Mouse (Mus musculus): ENCODE results near the gene Pam. TPM values are rescaled to one million over a fixed set of nuclear protein-coding genes. Genes with fewer than 3 reads are reported as not detected.

Pam gene
- total RNA-seq, 2 experiments from 2014 or later: 85.6 to 88.1 TPM

DNA sequence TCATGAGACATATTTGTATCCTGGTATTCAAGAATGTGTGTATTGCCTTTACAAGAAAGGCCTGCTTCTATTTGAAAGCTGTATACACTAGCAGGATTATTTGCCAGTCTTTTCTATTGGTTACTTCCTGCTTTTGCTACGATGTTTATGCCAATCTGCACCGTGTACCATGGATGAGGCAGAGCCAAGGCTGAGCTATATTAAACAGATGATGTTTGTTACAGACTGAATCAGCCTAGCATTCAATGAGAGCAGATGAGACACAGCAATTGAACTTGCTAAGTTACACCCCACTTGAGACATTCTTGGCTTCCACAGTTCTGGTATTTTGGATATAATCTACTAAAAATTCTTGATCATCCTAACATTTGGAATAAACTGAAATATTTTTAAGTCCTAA lies 267.9 kb downstream of the Pam start:
- no peak for DNase-seq

DNA sequence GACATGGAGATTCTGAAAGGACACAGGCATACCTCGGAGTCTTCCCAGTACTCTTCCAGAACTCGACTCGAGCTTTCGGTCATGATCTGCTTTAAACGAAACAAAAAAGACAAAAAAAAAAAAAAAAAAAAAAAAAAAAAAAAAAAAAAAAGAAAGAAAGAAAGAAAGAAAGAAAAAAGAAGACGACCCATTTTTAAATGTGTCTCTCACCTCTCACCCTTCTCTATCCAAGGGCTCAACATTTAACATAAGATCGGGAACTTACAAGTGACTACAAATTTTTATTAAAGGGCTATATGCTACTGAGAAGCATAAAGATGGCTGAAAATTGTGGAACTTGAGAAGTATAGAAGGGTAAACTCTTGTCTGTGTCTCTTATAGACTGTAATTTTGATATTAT lies 272.5 kb downstream of the Pam start:
- no peak for DNase-seq

DNA sequence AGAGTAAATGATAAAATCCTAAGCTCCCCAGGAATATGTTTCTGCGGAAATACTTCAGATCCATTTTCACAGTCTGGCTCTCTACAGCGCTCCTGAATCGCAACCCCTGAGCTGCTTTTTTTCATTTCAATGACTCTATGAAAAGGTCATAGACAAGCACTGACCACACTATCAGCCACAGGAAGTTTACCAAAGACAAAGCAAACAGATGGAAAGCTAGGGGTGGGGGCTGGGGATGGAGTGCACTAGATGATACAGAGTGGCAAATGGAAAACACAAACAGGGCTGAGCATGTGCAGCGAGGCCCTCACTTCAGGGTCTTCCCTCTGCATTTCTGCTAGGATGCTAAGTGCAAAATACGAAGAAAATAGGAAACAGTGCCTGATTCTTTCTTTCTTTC lies 273.2 kb downstream of the Pam start:
- DNase-seq: no peak

DNA sequence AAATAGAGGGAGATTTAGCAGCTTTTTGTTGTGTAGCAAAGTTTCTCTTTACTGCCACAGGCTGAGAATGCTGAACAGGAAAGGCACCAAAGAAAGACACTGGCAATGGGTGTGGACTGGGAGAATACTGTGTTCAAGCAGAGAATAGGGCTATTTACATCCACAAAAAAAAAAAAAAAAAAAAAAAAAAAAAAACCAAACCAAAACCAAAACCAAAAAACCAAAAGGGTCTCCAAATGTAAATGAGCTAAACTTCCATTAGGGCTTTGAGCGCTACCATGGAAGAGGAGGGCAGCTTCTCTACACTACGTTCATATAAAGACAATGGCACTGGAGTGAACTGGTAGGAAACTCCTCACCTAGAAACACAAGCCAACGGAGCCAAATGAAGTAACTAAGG lies 274.2 kb downstream of the Pam start:
- no peak for DNase-seq

DNA sequence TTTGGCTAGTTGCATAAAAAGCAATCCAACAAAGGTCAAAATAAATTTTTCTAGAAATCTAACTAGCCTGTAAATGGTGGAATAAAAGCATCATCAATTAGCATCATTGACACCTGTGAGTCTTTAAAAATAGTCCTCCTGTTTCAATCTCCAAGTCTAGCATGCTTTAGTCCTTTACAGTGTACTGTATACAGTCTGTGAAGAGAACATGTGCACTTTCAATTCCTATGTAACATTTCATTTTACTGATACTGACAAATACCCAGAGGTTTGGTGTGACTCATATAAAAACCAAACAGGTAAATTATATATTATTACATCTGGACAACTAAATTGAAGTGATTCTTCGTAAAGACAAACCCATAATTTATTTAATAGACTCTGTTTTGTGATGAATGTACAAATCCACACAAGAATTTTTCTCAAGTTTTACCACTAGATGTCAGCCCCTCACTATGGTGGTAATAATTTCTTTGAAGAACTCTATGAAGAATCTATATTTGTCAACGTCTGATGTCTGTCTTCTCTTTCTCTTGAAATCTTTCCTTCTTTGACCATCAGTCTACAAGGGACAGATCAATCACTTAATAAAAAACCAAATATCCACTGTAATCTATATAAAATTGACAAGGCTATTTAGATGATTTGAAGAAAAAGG lies 286.1 kb downstream of the Pam start:
- DNase-seq: no peak

DNA sequence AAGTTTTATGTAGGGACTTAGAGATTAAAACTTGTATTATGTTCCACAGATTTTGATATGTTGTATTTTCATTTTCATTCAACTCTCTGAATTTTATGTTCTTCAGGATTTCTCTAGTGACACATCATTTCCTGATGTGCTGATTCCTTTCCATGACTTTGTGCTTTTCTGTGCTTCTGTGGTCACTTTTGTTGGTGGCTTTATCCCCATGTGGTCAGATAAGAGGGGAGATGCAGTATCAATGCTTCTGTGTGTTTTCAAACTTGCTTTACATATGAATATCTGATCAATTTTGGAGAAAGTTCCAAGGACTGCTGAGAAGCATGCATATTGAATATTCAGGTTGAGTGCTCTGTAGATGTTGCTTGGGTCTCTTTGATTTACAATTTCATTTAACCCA lies 290.9 kb downstream of the Pam start:
- no peak for DNase-seq

DNA sequence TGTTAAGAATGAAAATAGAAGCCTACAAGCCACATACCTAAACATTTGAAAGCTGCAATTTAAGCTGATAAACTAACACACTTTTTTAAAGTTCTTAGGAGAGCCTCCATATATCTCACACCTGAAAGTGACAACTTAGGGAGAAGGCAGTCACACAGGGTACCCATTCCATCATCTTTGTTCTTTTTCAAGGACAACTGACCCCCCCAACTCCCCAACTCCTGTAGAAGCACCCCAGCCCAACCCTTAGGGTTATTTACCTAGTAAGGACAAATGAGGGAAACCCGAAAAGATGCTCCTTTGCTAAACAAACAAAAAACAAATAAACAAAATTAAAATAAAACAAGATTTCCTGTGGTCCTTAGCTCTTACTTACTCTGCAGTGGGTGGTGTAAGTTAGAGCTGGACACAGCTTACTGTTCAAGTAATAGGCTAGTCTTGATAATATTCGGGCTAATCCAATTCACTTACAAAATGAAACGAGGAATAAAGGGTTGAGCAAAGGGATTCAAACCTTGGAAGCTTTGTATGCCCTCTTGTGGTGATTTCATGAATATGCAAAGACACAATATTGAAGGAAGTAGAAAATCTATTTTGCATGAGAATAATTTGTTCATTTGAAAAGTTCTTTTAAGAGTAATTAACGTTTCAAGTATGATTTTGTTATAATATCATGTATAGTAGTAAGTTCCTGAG lies 293.1 kb downstream of the Pam start:
- DNase-seq: no peak

DNA sequence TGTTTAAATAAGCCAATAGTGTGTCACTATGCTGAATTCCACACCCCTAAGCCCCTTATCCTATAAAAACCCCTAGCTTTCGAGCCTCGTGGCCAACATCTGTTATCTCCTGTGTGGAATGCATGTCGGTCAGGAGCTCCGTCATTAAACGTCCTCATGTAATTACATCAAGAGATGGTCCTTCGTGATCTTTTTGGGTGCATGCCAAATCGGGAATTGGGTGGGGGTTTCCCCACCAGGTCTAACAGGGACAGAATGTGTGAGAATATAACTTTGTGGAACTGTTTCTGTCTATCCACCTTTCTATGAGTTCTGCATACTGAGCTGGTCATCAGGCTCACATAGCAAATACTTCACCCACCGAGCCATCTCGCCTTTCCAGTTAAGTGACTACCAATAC lies 299.5 kb downstream of the Pam start:
- no peak for DNase-seq

DNA sequence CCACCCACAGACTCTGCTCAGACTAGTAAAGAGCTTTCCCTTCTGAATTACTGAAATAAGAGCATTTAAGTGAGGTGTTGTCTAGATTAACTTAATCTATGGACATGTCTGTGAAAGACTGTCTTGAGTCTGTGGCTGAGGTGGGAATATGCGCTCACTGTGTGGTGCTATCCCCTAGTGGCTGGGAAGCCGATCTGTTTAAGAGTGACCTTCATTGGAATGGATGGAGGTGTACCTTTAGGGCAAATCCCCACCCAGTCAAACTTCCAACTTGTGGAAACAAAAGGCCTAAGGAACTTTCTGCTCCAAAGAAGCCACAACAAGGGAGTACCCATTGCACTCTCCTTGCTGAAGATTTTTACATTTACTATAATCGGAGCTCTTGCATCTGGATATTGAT lies 301.3 kb downstream of the Pam start:
- no peak for DNase-seq

DNA sequence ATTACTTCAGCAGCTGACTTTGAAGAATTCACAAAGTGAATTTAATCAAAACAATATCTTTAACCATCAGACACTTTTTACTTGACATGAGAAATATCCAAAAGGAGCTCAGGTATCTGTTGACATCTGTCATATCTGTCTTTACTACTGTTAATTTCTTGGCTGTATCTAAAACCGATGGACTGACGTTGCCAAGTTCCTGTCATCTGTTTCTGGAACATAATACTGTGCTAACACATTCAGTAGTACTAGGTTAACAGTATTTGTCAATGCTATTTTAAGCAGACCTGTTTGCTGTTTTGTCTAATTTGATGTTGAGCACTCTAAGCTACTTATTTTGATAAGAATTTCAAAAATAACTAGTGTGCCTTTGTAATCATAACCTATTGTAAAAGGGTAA lies 307.0 kb downstream of the Pam start:
- no peak for DNase-seq

DNA sequence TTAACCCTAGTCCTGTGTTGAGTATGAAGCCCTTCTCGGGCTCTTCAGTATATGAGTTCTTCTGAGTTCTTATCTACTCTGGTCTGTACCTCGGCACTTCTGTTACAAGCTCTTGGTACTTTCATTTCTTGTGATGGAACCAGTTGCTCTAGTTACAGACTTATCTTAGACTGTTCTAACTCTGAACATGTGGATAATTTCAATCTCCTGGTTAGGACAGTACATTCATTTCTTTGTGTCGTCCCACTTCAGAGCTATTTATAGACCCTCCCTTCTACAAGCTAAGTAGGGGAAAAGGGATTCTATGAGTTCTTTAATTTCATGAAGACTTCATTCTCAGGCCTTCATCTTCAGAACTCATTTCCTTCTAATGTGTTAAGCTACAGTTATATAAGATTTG lies 307.8 kb downstream of the Pam start:
- no peak for DNase-seq

DNA sequence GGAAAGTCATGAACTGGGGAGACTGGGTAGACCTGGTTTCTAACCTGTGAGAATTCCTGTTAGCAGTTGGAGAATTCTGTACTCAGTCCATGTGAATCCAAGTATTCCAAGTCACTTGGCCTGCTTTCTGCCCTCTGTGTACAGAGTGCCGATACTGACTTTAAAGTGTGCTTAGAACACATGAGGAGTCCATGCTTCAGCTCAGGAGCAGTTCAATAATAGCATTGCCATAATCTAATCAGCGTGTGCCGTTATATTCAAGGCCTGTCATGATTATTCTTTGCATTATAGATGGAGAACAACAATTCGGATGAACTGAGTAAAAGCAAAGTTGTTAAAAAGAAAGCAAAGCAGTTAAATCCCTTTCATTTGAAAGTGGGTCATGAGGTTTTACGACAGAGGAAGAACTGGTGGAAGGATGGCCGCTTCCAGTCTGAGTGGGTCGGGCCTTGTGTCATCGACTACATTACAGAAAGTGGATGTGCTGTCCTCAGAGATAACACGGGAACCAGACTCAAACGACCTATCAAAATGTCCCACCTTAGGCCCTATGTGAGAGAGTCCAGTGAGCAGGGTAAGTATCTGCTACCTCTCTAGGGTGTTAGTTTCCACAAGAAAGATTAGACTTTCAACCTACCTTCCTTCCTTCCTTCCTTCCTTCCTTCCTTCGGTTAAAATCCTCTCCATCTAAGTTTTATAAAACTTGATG lies 309.6 kb downstream of the Pam start:
- no peak for DNase-seq

DNA sequence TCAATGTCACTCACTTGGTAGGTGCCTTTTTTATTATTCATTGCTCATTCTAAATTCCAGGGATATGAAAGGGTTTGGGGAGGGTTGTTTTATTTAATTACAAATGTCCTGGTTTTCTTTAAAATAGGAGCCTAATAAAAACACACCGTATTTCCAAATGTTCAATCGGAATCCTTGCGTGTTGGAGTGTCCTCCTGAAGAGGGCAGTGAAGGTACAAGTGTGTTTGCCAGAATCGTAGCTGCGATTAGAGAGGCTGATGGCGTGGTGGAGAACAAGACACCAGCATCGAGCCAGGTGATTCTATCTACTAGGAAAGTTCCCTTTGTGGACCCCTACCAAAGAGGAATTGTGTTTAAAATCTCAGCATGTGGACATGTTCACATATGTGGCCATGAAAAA lies 310.5 kb downstream of the Pam start:
- no peak for DNase-seq

DNA sequence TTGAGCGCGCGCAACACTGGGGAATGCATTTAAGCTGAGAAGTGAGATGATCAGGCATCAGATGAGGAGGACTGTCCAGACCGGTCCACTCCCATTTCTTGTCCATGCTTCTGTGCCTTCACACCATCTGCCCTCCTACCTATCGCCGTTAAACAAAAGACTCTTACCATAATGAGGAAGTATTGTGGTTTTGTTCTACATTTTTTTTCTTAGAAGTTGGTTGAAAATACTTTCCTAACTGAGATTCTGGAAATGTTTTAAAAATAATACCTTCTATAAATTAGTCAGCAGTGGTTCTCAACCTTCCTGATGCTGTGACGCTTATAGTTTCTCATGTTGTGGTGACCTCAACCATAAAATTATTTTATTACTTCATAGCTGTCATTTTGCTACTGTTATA lies 313.8 kb downstream of the Pam start:
- DNase-seq: no peak

DNA sequence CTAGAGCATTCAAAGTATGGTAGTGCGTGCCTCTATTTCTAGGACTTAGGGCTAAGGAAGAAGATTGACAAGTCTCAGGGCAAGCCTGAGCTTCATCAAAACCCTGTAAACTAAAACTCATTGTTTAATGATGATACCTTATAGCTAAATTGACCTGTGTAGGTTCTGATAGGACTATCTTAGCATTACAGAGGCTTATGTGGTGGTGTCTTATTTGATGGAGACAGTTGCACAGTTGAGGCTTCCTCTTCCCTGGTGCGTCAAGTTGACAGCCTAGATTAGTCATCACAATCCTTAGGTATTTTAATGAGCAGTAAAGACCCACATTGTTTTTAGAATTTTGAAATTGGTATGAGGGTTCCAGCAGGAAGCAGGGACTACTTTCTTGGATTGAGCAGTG lies 321.5 kb downstream of the Pam start:
- no peak for DNase-seq

DNA sequence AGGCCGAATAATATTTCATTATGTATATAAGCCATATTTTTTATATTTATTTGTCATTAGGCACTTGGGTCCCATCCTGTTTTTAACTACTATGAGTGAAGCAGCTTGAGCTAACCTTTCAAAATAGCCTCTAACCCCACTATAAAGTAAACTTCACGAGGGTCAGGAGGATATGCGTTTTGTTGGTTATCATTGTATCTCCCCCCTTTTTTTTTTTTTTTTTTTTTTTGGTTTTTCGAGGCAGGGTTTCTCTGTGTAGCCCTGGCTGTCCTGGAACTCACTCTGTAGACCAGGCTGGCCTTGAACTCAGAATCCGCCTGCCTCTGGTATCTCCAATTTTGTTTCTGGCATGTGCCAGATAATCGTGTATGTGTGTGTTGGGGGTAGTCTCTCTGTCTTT lies 322.1 kb downstream of the Pam start:
- DNase-seq: no peak

DNA sequence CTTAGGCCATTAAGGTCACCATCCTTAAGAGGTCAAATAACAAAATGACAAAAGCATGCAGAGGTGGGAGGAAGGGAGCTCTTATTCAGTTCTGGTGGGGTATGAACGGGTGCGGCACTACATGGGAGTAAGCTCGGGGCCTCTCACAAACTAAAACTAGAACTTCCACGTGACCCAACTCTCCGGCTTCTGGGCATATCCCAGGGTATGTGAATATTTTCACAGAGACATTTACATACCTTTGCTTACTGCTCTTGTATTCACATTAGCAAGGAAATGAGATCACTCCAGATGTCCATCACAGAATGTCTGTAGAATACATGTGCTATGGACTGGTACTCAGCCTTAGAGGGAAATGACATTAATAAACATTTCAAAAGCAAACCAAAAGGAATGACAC lies 323.7 kb downstream of the Pam start:
- DNase-seq: no peak

DNA sequence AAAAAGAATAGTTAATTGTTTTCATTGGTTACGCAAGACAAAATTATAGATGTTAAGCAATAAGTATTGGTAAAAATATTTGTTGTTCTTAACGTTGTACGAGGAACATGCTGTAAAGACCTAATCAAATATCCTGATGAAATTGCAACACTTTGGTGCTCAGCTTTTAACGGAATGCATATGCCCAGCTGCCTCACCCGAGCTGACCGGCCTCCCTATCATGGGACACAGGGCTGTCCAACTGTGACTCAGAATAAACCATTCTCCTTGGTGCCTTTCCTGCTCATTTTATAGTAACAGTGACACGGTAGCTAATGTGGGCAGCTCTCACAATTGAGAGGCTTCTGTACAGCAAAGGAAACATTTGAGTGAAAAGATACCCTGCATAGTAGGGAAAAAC lies 324.3 kb downstream of the Pam start:
- no peak for DNase-seq

DNA sequence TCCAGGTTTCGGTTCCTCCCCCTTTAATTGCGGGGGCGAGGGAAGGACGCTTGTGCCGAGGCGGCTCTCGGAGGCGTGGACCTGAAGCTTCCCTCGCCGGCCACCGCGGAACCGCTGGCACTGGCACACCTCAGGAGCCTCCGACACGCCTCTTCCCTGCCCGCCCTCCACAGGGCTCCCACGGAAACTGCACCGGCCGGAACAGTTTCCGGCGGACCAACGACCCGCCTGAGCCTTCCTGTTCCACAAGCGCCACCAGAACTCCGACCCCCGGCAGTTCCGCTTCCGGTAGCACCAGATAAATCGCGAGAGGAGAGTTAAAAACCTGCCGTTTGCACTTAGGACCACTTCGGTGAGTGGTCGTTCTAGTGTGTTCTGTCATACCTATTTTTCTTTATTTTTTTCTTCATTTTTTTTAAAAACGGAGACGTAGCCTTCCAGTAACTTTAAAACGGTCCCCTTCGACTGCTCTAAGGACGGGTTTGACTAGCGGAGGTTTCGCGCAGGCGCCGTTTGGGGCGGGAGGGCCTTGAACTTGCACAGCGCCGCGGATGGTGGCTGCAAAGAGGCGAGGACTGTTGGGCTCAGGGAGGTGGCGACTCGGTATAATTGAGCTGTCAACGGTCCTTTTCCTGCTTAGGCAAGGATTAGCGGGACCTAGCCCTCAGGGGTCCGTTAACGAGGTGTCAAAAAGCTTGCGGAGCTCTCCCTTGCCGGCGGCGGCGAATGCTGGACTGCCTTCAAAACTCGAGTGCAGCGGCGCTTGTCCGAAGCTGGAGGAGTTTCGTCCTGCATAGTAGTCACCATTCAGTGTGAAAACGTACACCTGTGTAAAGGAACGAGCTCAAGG lies 325.3 kb downstream of the Pam start, which contains the start of the genes Gin1 and Ppip5k2:
TSS of gene Gin1 (plus strand) at position 269 of the 850 bp plus-strand sequence.
TSS of gene Ppip5k2 (minus strand) at position 508 of the 850 bp plus-strand sequence.
- DNase-seq: peak; percentile 91

DNA sequence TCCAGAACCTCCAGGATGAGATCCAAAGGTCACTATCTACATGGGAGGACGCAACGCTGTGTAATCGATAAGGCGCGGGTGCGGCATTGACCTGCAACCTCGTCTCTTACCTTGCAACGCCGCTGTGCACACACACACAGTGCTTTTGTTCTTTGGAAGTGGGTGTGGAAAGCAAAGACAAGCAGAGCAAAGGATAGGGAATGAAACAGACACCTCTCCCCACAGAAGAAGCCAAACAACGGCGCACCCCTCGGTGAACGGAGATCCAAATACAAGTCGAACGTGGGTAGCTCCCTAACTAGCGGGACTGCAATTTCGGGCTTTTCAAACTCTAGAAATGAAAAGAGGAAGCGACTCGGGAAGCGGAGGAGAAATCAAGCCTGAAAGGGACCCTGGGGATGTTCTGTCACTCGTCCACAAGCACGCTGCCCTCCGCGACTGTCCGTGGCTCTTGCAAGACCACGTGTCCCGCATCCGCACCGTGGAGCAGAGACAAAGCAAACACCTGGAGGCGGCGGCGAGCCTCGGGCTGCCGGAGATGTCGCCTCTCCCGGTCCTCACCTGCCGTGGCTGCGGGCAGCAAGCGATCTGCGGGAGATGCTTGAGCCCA lies 326.0 kb downstream of the Pam start:
- peak; percentile 9 for DNase-seq

DNA sequence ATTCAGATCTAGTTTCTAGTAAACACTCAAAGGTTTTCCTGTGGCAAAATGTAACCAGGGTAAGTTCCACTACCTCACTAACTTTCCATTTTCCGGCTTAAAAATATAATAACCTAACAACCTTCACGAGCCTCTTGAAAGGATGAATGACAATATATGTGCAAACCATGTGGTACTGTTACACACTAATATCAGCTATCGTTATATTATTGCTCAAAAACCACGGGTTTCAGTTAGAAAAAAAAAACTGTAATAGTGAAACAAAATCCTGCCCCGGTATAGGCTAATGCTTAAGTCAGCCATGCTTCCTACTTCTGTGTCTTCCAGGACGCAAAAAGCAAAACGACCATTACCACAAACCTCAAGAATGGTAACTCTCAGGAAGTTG lies 326.5 kb downstream of the Pam start:
- DNase-seq: no peak

DNA sequence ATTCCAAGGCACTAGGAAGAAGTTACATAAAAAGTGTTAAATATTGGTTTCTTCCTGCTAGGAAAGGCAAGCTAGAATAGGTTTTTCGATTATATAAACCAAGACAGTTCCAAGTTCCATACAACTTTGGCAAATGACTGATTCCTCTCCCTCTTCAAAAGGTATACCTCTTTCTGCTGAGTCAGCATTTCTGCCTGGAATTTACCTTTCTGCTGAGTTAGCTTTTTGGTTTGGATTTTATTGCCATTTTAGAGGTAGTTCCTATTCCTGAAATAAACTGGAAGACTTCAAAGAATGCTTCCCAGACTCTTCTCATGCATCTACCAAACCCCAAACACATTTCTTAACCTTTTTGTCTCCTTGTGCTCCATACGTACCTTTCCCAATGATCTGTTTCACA lies 327.4 kb downstream of the Pam start:
- no peak for DNase-seq

Data from gastrocnemius, postnatal 10 days (tissue).